Mouse (Mus musculus) forebrain, embryonic 14.5 days (tissue): ENCODE data around the gene Pstk. TPM values are rescaled to one million over a fixed set of nuclear protein-coding genes. Genes with fewer than 3 reads are reported as not detected.
A peak's percentile ranks its signal among the peaks of the same experiment; 100 is the strongest.

Source experiments
- ATAC-seq: fragments of 200-750 bp; cut with Nextera tagmentation; 2 replicates; pipeline ENCODE4 v1.8.0; 2017; ENCODE audit warnings: mild to moderate bottlenecking, moderate library complexity
- DNase-seq: peaks from one replicate; pipeline ENCODE4 v3.0.0-alpha.2; 2015; ENCODE audit warnings: low spot score
- H3K27ac ChIP-seq: fragments of 300-500 bp; sonication (generic); 2 replicates; pipeline ENCODE4 v1.5.1; 2014; ENCODE audit warnings: low read depth, mild to moderate bottlenecking, control low read depth, low read length, moderate library complexity
- H3K27me3 ChIP-seq: fragments of 300-500 bp; sonication (generic); replicated peaks from 2 replicates; pipeline ENCODE4 v1.6.1; 2014; ENCODE audit warnings: low read length, control low read depth, mixed read lengths; ENCODE audit not compliant: control insufficient read depth, insufficient read depth
- H3K36me3 ChIP-seq: fragments of 300-500 bp; sonication (generic); 2 replicates; pipeline ENCODE4 v1.6.1; 2014; ENCODE audit warnings: low read length, control low read depth; ENCODE audit not compliant: control insufficient read depth, insufficient read depth
- H3K4me1 ChIP-seq: fragments of 300-500 bp; sonication (generic); 2 replicates; pipeline ENCODE4 v1.6.1; 2014; ENCODE audit warnings: antibody characterized with exemption, low read length, control low read depth; ENCODE audit not compliant: control insufficient read depth, insufficient read depth
- H3K4me2 ChIP-seq: fragments of 300-500 bp; sonication (generic); 2 replicates; pipeline ENCODE4 v1.6.1; 2014; ENCODE audit warnings: mild to moderate bottlenecking, control low read depth, low read length
- H3K4me3 ChIP-seq: fragments of 300-500 bp; sonication (generic); 2 replicates; pipeline ENCODE4 v1.5.1; 2014; ENCODE audit warnings: low read depth, low read length, control low read depth
- H3K9ac ChIP-seq: fragments of 300-500 bp; sonication (generic); 2 replicates; pipeline ENCODE4 v1.6.1; 2014; ENCODE audit warnings: mild to moderate bottlenecking, low read length, control low read depth, moderate library complexity
- H3K9me3 ChIP-seq: fragments of 300-500 bp; sonication (generic); replicated peaks from 2 replicates; pipeline ENCODE4 v1.6.1; 2016; ENCODE audit warnings: low read length, control low read depth, mixed read lengths; ENCODE audit not compliant: control insufficient read depth
- WGBS: fragments of 180-500 bp; shearing (Covaris S2); extraction: QIAGEN DNeasy Blood & Tissue Kit; methylation state at CpG from one replicate; pipeline ENCODE4 v1.1.7; 2014; 5-methylcytosine and 5-hydroxymethylcytosine counted together
- polyA plus RNA-seq: library from polyadenylated mRNA; unstranded; fragments of >200 nt; fragmentation: Nextera tagmentation; extraction: Ambion mirVana; gene quantifications from 2 replicates; pipeline ENCODE4 v1.2.1, GENCODE M21; 2014

Gene Pstk
- 33.1 and 33.9 TPM in 2 replicates for polyA plus RNA-seq

DNA sequence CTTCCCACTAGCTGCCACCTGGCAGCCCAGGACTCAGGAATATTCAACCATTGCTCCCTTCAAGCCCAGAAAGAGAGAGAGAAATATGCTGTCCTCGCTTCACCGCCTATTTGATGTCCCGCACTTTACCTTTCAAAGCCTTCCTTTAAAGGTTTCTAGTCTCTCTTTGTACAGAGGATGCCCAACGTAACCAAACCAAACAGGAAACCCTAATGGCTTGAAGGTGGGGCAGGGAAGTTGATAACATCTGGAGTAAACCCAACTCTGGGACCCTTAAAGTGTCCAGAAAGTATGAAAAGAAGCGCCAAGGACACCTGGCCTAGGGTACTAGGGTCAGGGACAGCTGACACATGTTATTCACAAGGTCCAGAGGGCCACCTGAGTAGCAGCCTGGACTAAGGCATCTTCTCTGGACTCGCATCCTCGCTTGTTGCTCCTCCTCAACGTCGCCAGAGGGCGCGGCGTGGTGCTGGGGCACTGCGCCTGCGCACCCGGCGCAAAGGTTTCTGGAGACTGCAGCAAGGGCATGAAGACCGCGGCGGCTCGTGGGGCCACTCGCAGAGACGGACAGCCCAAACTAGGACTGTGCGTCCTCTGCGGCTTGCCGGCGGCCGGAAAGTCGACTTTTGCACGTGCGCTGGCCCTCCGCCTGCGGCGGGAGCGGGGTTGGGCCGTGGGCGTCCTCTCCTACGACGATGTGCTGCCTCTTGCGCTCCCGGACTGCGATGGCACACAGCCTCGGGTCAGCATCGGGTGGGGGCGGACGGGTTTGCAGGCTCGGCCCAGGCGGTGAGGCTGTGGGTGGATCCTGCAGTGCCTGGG is at the start of gene Pstk:
Gene Pstk (plus strand): TSS at position 494 of the 822 bp plus-strand sequence.
- DNase-seq (peak; percentile 91), ATAC-seq (peak; percentile 96)
- H3K4me1 ChIP-seq = peaks cover 6% of the 10 kb centered on the region; the same call in 1 of the 2 replicates
- peak within 1 kb of the TSS; percentile 93 for H3K9ac ChIP-seq
- H3K9me3 ChIP-seq = no peaks in the 10 kb centered on the region
- peak within 1 kb of the TSS; percentile 82 for H3K27ac ChIP-seq
- H3K4me2 ChIP-seq = peak within 1 kb of the TSS; percentile 75
- WGBS = 5% methylated on average over 47 of the region's 47 CpGs
- no peaks in the 10 kb centered on the region for H3K36me3 ChIP-seq
- peak within 1 kb of the TSS; percentile 69 for H3K4me3 ChIP-seq
- no peaks in the 10 kb centered on the region for H3K27me3 ChIP-seq

DNA sequence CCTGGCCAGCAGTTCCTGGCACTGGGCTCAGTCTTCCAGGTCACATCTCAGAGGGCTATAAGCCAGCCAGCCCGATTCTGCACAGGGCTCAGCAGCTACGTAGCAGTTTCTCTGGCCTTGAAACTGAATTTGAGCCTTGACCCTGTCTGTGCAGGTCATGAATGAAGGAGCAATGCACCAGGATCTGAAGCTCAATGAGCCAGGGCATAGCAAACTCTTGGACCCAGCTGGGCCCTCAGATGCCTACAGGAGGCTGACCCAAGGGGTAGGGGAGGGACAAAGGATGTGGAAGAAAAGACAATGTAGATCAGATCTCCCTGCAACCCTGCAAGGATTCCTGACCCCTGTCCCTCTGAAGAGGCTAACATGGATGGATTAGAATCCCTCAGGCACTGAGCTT is 48.7 kb upstream of the Pstk start, which contains the start of gene Cuzd1:
Gene Cuzd1 (minus strand): TSS at position 101 of the 400 bp plus-strand sequence.
- no peak within 1 kb of the TSS for H3K4me3 ChIP-seq
- no peak within 1 kb of the TSS for H3K9ac ChIP-seq
- no peak within 1 kb of the TSS for H3K27ac ChIP-seq
- no peaks in the 10 kb centered on the region for H3K36me3 ChIP-seq
- ATAC-seq (no peak), DNase-seq (no peak)
- no peaks in the 10 kb centered on the region for H3K9me3 ChIP-seq
- H3K27me3 ChIP-seq = no peaks in the 10 kb centered on the region
- no peaks in the 10 kb centered on the region for H3K4me1 ChIP-seq
- H3K4me2 ChIP-seq = no peak within 1 kb of the TSS
- 71% methylated on average over 2 of the region's 2 CpGs for WGBS

DNA sequence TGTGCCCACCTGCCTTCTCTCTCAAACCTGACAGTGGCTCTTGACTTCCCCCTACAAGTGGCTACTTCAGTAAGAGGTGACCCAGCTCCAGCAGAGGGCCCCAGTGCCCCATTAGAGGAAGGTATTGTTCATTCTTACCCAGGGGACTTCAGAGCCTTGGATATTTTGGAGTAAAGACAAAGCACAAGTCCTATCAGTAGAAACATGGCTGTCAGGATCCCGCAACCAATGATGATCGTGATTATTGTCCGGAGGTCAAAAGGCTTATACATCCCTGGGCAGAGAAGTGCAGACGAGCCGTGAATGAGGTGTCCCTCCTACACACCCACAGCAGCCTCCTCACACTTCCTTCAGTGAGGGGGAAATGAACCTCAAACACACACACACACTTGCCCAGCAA is 43.9 kb upstream of the Pstk start:
- H3K27ac ChIP-seq = no peak overlapping the region
- H3K4me3 ChIP-seq = no peak overlapping the region
- H3K9me3 ChIP-seq = no peaks in the 10 kb centered on the region
- no peaks in the 10 kb centered on the region for H3K4me1 ChIP-seq
- no peaks in the 10 kb centered on the region for H3K27me3 ChIP-seq
- H3K4me2 ChIP-seq = no peak overlapping the region
- no peak for DNase-seq
- 87% methylated on average over 5 of the region's 5 CpGs for WGBS
- no peak for ATAC-seq
- H3K36me3 ChIP-seq = no peaks in the 10 kb centered on the region
- H3K9ac ChIP-seq = no peak overlapping the region

DNA sequence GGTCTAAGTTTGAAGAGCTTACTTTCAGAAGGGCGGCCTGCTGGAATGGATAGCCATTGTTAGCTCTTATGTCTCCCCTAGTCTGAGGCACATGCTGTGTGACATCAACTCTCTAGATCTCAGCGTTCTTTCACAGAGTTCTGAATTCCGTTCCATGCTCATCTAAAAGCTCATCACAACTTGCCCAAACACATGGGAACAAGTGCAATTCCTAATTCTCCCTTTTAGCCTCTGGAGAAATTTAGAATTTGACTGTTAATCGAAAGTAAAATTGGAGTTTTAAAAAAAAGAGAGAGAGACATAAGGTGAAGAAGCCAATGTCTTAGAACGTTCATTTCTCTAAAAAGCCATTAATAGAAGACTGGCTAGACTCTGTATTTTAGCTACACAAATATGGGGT is 41.5 kb upstream of the Pstk start, which contains the start of gene Fam24b:
Gene Fam24b (minus strand): TSS at position 101 of the 400 bp plus-strand sequence.
- Histone ChIP-seq H3K9ac (no peak within 1 kb of the TSS), H3K4me3 (no peak within 1 kb of the TSS), H3K36me3 (no peaks in the 10 kb centered on the region), H3K27me3 (no peaks in the 10 kb centered on the region), H3K4me1 (no peaks in the 10 kb centered on the region), H3K9me3 (no peaks in the 10 kb centered on the region), H3K27ac (no peak within 1 kb of the TSS), H3K4me2 (no peak within 1 kb of the TSS)
- no peak for ATAC-seq
- DNase-seq = no peak
- WGBS = 88% methylated on average over 5 of the region's 5 CpGs

DNA sequence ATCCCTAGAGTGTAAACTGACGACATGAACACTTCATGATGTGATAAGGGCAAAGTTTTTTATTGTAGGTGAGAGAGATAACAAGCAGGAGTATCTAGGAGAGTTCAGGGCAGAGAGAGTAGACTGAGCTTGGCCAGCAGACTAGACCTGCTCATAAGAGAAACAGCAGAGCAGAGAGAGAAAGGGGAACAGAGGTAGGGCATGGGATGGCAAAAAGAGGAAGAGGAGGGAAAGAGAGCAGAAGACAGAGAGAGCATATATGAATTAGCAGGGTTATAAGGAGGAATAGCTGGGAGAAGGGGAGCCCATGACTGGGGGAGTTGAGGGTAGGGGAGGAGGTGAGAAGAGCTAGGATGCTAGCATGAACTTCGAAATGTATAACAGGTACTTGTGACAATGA is 39.3 kb upstream of the Pstk start:
- no peak overlapping the region for H3K4me2 ChIP-seq
- 86% methylated on average over 2 of the region's 2 CpGs for WGBS
- no peak for DNase-seq
- ATAC-seq = no peak
- no peaks in the 10 kb centered on the region for H3K27me3 ChIP-seq
- H3K9ac ChIP-seq = no peak overlapping the region
- H3K4me1 ChIP-seq = no peaks in the 10 kb centered on the region
- H3K36me3 ChIP-seq = no peaks in the 10 kb centered on the region
- H3K9me3 ChIP-seq = no peaks in the 10 kb centered on the region
- H3K27ac ChIP-seq = no peak overlapping the region
- no peak overlapping the region for H3K4me3 ChIP-seq

DNA sequence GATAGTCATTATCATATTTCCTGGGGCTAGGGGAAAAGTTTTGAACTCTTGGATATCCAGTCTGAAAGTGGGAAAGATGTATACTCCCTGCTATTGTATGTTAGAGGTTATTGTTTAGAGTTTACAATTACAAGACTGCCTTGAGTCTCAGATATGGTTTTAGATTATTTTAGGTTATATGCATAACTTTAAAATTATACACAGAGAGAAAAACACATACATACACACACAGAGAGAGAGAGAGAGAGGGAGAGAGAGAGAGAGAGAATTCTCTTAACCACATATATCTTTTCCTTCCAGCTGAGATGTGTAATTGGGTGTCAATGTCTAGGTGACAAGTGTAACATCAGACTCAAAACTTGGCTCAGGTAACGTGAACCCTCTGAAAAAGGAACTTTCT is 37.4 kb upstream of the Pstk start, which contains the start of gene Fam24a:
Gene Fam24a (plus strand): TSS at position 301 of the 400 bp plus-strand sequence.
- Histone ChIP-seq H3K4me2 (no peak within 1 kb of the TSS), H3K9me3 (no peaks in the 10 kb centered on the region), H3K27me3 (no peaks in the 10 kb centered on the region), H3K27ac (no peak within 1 kb of the TSS), H3K36me3 (no peaks in the 10 kb centered on the region), H3K4me1 (peaks cover 6% of the 10 kb centered on the region; the same call in 1 of the 2 replicates), H3K4me3 (no peak within 1 kb of the TSS), H3K9ac (no peak within 1 kb of the TSS)
- 49% methylated on average over 1 of the region's 1 CpGs for WGBS
- ATAC-seq (no peak), DNase-seq (no peak)

DNA sequence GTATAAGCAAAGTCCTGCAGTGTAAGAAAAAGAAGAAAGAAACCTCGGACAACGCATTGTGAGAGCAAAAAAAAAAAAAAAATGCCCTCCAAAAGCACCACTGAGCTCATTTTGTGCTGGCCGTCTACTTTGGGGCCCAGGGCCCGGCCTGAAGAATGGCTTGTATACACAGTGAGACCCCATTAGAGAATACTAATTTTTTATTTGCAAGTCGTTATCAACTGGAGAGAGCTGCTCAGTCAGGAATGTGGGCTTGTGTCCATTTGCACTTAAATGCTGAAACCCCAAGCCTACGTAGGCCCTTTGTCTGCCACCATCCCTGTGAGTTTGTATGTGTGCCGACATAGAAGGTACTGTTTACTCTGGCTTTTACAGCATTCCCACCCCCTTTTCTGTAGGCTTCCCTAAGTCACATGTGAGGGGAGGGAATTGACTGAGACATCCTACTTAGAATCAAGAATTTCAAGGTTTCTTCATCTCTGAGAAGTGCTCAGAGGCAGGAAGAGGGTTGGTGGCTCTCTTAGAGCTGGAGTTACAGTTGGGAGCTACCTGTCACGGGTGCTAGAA is 33.4 kb upstream of the Pstk start:
- no peaks in the 10 kb centered on the region for H3K9me3 ChIP-seq
- H3K4me2 ChIP-seq = no peak overlapping the region
- no peak overlapping the region for H3K27ac ChIP-seq
- DNase-seq (peak; percentile 41), ATAC-seq (peak; percentile 55; the same call in 1 of the 2 replicates)
- no peaks in the 10 kb centered on the region for H3K27me3 ChIP-seq
- WGBS = 22% methylated on average over 8 of the region's 8 CpGs
- no peak overlapping the region for H3K9ac ChIP-seq
- peaks cover 22% of the 10 kb centered on the region; the same call in 1 of the 2 replicates for H3K36me3 ChIP-seq
- no peak overlapping the region for H3K4me3 ChIP-seq
- peaks cover 6% of the 10 kb centered on the region; the same call in 1 of the 2 replicates for H3K4me1 ChIP-seq

DNA sequence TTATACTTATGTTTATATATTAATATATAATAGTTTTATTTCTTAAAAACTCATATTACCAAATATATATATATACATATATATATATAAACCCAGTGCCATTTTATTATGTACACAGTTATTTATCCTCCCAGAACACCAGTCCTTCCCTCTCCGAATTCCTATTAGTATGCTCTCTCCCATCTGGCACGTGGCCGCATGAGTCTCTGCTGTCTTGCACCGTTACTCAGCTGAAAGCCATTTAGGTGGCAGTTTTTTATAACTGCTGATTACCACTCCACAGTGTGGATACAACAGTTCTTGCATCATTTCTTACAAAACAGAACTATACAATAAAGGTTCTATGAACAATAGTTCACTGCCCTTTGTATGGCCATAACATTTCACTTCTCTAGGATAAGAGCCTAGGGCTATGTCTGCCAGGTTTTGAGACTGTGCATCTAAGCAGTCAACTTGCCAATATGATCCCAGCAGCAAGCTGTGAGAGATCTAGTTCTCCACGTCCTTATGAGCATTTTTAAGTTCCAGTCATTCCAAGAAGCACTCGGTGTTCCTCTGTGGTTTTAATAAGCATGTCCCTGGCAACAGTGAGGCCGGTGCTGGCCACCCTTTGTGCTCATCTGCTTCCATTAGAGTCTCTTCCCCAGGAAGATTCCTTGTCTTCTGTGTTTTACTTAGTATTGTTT is 24.9 kb upstream of the Pstk start:
- Histone ChIP-seq H3K9ac (no peak overlapping the region), H3K4me3 (no peak overlapping the region), H3K4me2 (no peak overlapping the region), H3K36me3 (peaks cover 55% of the 10 kb centered on the region), H3K4me1 (no peaks in the 10 kb centered on the region), H3K27ac (no peak overlapping the region), H3K9me3 (no peaks in the 10 kb centered on the region), H3K27me3 (no peaks in the 10 kb centered on the region)
- WGBS = 75% methylated on average over 7 of the region's 7 CpGs
- ATAC-seq = peak; percentile 34; the same call in 1 of the 2 replicates
- peak; percentile 52 for DNase-seq
